Mouse (Mus musculus) forebrain, embryonic 14.5 days (tissue): ENCODE measurements at regions not wholly inside any gene's neighbourhood (a gene's known extent, or its start where the extent isn't known, plus 50 kb on each side); places are given as distances from the start of the nearest gene placed in this dataset.

Experiments
- ATAC-seq: fragments of 200-750 bp; cut with Nextera tagmentation; 2 replicates; pipeline ENCODE4 v1.8.0; 2017; ENCODE audit warnings: mild to moderate bottlenecking, moderate library complexity
- DNase-seq: peaks from one replicate; pipeline ENCODE4 v3.0.0-alpha.2; 2015; ENCODE audit warnings: low spot score
- H3K27ac ChIP-seq: fragments of 300-500 bp; sonication (generic); 2 replicates; pipeline ENCODE4 v1.5.1; 2014; ENCODE audit warnings: low read depth, mild to moderate bottlenecking, control low read depth, low read length, moderate library complexity
- H3K27me3 ChIP-seq: fragments of 300-500 bp; sonication (generic); replicated peaks from 2 replicates; pipeline ENCODE4 v1.6.1; 2014; ENCODE audit warnings: low read length, control low read depth, mixed read lengths; ENCODE audit not compliant: control insufficient read depth, insufficient read depth
- H3K36me3 ChIP-seq: fragments of 300-500 bp; sonication (generic); 2 replicates; pipeline ENCODE4 v1.6.1; 2014; ENCODE audit warnings: low read length, control low read depth; ENCODE audit not compliant: control insufficient read depth, insufficient read depth
- H3K4me1 ChIP-seq: fragments of 300-500 bp; sonication (generic); 2 replicates; pipeline ENCODE4 v1.6.1; 2014; ENCODE audit warnings: antibody characterized with exemption, low read length, control low read depth; ENCODE audit not compliant: control insufficient read depth, insufficient read depth
- H3K4me2 ChIP-seq: fragments of 300-500 bp; sonication (generic); 2 replicates; pipeline ENCODE4 v1.6.1; 2014; ENCODE audit warnings: mild to moderate bottlenecking, control low read depth, low read length
- H3K4me3 ChIP-seq: fragments of 300-500 bp; sonication (generic); 2 replicates; pipeline ENCODE4 v1.5.1; 2014; ENCODE audit warnings: low read depth, low read length, control low read depth
- H3K9ac ChIP-seq: fragments of 300-500 bp; sonication (generic); 2 replicates; pipeline ENCODE4 v1.6.1; 2014; ENCODE audit warnings: mild to moderate bottlenecking, low read length, control low read depth, moderate library complexity
- H3K9me3 ChIP-seq: fragments of 300-500 bp; sonication (generic); replicated peaks from 2 replicates; pipeline ENCODE4 v1.6.1; 2016; ENCODE audit warnings: low read length, control low read depth, mixed read lengths; ENCODE audit not compliant: control insufficient read depth
- WGBS: fragments of 180-500 bp; shearing (Covaris S2); extraction: QIAGEN DNeasy Blood & Tissue Kit; methylation state at CpG from one replicate; pipeline ENCODE4 v1.1.7; 2014; 5-methylcytosine and 5-hydroxymethylcytosine counted together

DNA sequence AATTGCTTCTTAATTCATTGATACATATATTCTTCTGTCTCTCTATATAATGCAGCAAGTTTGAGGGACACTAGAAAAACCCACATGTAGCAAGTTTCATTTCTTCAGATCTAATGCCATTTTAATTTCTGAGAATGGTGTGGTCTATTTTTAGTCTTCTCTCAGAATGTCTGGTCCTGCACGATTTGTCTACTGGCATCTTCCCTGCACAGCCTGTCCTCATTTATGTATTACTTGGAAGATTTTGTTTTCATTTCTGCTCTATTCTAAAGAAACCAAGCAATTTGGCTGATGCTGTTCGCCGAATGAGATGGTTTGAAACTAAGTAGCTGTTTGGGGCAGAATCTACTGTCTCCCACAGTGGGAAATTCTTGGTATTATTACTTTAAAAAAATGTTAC lies 382.3 kb upstream of the N6amt1 start:
- H3K9me3 ChIP-seq, result no peaks in the 10 kb centered on the region
- H3K4me2 ChIP-seq, result no peak overlapping the region
- H3K27me3 ChIP-seq, result no peaks in the 10 kb centered on the region
- no peaks in the 10 kb centered on the region for H3K36me3 ChIP-seq
- H3K9ac ChIP-seq, result no peak overlapping the region
- H3K27ac ChIP-seq, result no peak overlapping the region
- no peaks in the 10 kb centered on the region for H3K4me1 ChIP-seq
- ATAC-seq, result no peak
- no peak for DNase-seq
- H3K4me3 ChIP-seq, result no peak overlapping the region
- WGBS, result 90% methylated on average over 3 of the region's 3 CpGs

DNA sequence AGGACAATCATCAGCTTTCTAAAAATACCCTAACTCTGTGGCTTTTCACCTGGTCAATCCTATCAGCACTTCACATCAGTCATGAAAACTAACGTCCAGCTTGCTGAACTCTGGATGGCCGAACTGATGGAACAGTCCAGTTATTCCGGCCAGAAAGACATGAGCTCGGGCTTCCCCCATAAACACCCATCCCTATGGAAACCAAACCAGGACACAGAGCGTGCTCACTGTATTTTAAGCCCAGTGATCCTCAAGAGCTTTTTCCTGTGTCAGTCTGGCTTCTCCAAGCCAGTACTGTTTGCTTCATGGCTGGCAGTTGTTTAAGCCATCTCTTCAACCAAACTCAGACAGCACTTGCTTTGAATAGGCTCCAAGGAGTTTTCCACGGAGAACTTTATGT lies 404.3 kb upstream of the N6amt1 start:
- no peaks in the 10 kb centered on the region for H3K4me1 ChIP-seq
- no peak overlapping the region for H3K4me3 ChIP-seq
- H3K36me3 ChIP-seq, result no peaks in the 10 kb centered on the region
- H3K9ac ChIP-seq, result no peak overlapping the region
- 84% methylated on average over 6 of the region's 6 CpGs for WGBS
- H3K27ac ChIP-seq, result no peak overlapping the region
- ATAC-seq, result no peak
- no peak overlapping the region for H3K4me2 ChIP-seq
- DNase-seq, result no peak
- H3K9me3 ChIP-seq, result no peaks in the 10 kb centered on the region
- H3K27me3 ChIP-seq, result no peaks in the 10 kb centered on the region

GRCm38 (mm10) chr16:86945531-86946144 lies 408.3 kb upstream of the N6amt1 start:
- Histone ChIP-seq H3K27ac (no peak overlapping the region), H3K9me3 (no peaks in the 10 kb centered on the region), H3K4me1 (no peaks in the 10 kb centered on the region), H3K36me3 (no peaks in the 10 kb centered on the region), H3K4me3 (no peak overlapping the region), H3K4me2 (no peak overlapping the region), H3K27me3 (no peaks in the 10 kb centered on the region), H3K9ac (no peak overlapping the region)
- WGBS, result 96% methylated on average over 6 of the region's 6 CpGs
- DNase-seq, result no peak
- no peak for ATAC-seq

DNA sequence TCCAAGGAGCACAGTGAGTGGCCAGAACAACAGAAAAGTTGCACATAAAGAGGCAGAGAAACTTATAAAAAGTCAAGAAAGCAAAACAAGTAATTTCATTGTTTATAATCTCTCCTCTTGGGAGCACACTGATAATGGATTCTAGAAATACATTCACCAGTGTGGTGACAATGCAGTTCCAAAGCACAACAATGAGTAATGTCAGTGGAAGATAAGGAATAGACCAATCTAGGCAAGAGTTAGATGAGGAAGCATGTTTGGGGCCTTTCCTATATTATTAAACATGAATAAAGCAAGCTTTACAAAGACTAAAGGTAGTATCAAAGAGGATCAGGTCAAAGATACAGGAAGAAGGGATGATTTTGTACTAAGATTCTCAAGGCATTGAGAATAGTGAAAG lies 408.9 kb upstream of the N6amt1 start:
- Histone ChIP-seq H3K4me2 (no peak overlapping the region), H3K4me1 (no peaks in the 10 kb centered on the region), H3K27me3 (no peaks in the 10 kb centered on the region), H3K27ac (no peak overlapping the region), H3K4me3 (no peak overlapping the region), H3K36me3 (no peaks in the 10 kb centered on the region), H3K9me3 (no peaks in the 10 kb centered on the region), H3K9ac (no peak overlapping the region)
- no peak for ATAC-seq
- no peak for DNase-seq

- no peak for ATAC-seq
- Histone ChIP-seq H3K36me3 (no peaks in the 10 kb centered on the region), H3K4me2 (no peak overlapping the region), H3K4me1 (no peaks in the 10 kb centered on the region), H3K9me3 (no peaks in the 10 kb centered on the region), H3K9ac (no peak overlapping the region), H3K27ac (no peak overlapping the region), H3K4me3 (no peak overlapping the region), H3K27me3 (no peaks in the 10 kb centered on the region)
- WGBS, result 84% methylated on average over 2 of the region's 2 CpGs
- DNase-seq, result no peak
Measured at GRCm38 (mm10) chr16:86934989-86935388, 419.0 kb upstream of the N6amt1 start.

DNA sequence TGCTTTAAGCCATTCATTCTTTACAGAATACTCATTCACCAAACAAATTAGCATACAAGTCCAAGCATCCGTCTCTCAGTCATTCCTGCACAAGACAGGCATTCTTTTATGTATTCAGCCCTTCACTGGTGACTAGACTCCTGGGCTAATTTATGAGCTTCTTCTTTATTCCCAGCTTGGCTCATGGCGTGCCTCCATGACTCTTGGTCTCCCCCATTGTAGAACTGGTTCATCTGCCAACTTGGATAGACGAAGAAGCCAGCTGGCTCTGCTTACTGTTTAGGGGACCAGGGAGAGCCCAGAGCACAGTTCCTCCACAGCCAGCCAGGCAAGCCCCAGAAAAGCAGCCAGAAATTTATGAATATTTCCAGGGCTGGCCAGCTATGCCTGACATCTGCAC lies 421.2 kb upstream of the N6amt1 start:
- ATAC-seq (peak; percentile 20; the same call in 1 of the 2 replicates), DNase-seq (peak; percentile 37)
- Histone ChIP-seq H3K4me1 (no peaks in the 10 kb centered on the region), H3K4me2 (no peak overlapping the region), H3K9ac (no peak overlapping the region), H3K36me3 (no peaks in the 10 kb centered on the region), H3K27ac (no peak overlapping the region), H3K27me3 (no peaks in the 10 kb centered on the region), H3K4me3 (no peak overlapping the region), H3K9me3 (no peaks in the 10 kb centered on the region)
- 28% methylated on average over 3 of the region's 3 CpGs for WGBS

DNA sequence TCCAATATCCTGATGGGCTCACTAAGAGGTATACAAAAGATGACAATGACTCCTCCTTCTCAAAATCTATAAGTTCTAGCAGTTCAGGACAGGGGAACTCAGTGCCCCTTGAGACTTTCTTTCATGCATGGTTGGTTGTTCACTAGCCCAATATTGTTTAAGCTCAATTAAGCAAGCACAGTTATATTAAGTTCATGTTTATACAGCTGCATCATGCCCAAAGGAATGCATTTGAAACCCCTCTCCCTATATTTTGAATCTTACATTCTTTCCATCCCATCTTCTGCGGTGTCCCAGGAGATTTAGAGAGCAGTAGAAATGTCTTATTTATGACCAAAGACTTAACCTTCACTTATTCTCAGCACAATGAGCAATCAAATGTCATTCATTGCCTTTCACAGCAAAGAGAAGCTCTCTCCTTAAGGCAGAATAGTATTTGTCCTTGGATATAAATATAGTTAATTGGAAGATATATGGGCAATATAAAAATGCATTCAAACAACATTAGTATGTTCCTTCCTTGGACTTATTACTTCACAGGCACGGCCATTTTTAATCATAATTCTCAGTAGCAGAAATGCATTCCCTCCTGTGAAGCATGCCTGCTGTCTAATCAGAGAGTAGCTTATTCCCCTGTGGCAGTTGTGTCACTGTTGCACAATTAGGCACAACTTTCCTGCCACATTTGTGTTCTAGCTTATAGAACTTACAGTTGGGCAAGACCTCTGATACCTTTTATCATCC lies 455.8 kb upstream of the N6amt1 start:
- WGBS, result 43% methylated on average over 2 of the region's 2 CpGs
- Histone ChIP-seq H3K4me2 (no peak overlapping the region), H3K9me3 (no peaks in the 10 kb centered on the region), H3K36me3 (no peaks in the 10 kb centered on the region), H3K27ac (no peak overlapping the region), H3K27me3 (no peaks in the 10 kb centered on the region), H3K9ac (no peak overlapping the region), H3K4me1 (no peaks in the 10 kb centered on the region), H3K4me3 (no peak overlapping the region)
- no peak for ATAC-seq
- no peak for DNase-seq

DNA sequence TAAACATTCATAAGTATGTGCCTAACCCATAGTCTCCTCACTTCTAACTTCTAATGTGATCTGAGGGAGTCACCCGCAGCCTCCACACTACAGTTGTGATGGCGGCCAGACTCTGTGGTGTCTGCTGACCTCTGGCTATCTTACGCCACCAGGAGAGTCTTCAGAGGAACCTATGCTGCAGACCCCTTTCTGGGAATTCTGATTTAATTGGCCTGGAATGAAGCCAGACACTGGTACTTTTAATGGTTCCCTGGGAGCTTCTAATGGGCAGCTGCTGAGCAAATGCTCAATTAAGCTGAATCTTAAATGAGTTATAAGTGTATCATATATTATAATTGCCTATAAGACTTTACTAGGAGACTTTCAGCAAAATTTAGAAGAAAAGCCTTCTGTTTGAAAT lies 459.0 kb upstream of the N6amt1 start:
- no peaks in the 10 kb centered on the region for H3K36me3 ChIP-seq
- WGBS, result 63% methylated on average over 3 of the region's 3 CpGs
- peak; percentile 73 for ATAC-seq
- peak; percentile 71 for DNase-seq
- H3K4me3 ChIP-seq, result no peak overlapping the region
- H3K27ac ChIP-seq, result no peak overlapping the region
- H3K4me1 ChIP-seq, result no peaks in the 10 kb centered on the region
- H3K4me2 ChIP-seq, result no peak overlapping the region
- H3K27me3 ChIP-seq, result no peaks in the 10 kb centered on the region
- no peak overlapping the region for H3K9ac ChIP-seq
- no peaks in the 10 kb centered on the region for H3K9me3 ChIP-seq

- no peaks in the 10 kb centered on the region for H3K27me3 ChIP-seq
- no peak overlapping the region for H3K9ac ChIP-seq
- ATAC-seq (no peak), DNase-seq (no peak)
- no peak overlapping the region for H3K4me2 ChIP-seq
- H3K9me3 ChIP-seq, result no peaks in the 10 kb centered on the region
- no peaks in the 10 kb centered on the region for H3K36me3 ChIP-seq
- 44% methylated on average over 5 of the region's 5 CpGs for WGBS
- no peak overlapping the region for H3K4me3 ChIP-seq
- H3K4me1 ChIP-seq, result no peaks in the 10 kb centered on the region
- H3K27ac ChIP-seq, result no peak overlapping the region
Measured at GRCm38 (mm10) chr16:86894333-86894732, 459.7 kb upstream of the N6amt1 start.
